9 mouse cellular contexts compared by ENCODE assay signal in the genomic region with DNA sequence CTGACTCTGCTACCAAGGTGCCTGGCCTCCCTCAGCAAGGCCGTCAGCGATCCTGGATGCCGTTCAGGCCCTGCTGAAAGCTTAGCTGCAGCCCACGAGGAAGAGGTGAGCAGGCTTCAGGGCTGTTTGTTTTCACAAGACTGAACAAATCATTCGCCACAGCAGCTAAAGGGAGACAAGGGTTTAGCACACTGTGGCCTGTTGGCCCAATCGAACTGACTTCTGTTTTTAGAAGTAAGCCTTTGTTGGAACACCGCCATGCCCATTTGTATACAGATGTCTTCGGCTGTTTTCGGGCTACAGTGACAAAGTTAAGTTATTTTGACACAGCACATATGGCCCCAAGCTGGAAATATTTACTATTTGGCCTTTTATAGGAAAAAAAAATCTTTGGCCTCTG.
DNase-seq lines count a peak whose midpoint lies in the region; ATAC-seq lines count a peak whose summit lies in the region.
"Had no signal": no experiment of that assay in that cellular context is flagged by ENCODE, and none has a peak within 500 bp of the region (broad histone marks: within the 10 kb centered on the region; RNA-seq: fewer than 3 reads in every experiment).

No protein-coding gene starts in this region.

- H3K9ac ChIP-seq in kidney, embryonic 16.5 days (replicated peaks; ENCODE audit: low read length) = no peak overlapping the region
- H3K9ac ChIP-seq in liver, embryonic 16.5 days (ENCODE audit: low read depth, low read length) = no peak overlapping the region

- H3K9me3 ChIP-seq in kidney, embryonic 16.5 days (ENCODE audit: low read length) = no peaks in the 10 kb centered on the region
- H3K9me3 ChIP-seq in liver, embryonic 16.5 days (replicated peaks; ENCODE audit: control insufficient read depth, low read length) = no peaks in the 10 kb centered on the region

- H3K4me1 ChIP-seq in kidney, embryonic 16.5 days (ENCODE audit: insufficient read depth, low read length) = no peaks in the 10 kb centered on the region
- H3K4me1 ChIP-seq in liver, embryonic 16.5 days (ENCODE audit: control insufficient read depth, low read depth, low read length) = no peaks in the 10 kb centered on the region

- WGBS in kidney, embryonic 16.5 days = 38% methylated on average over 9 of the region's 9 CpGs
- WGBS in liver, embryonic 16.5 days (ENCODE audit: insufficient replicate concordance) = 60% methylated on average over 9 of the region's 9 CpGs

- ATAC-seq in kidney, embryonic 16.5 days (ENCODE audit: low FRiP score, low TSS enrichment) = peak; percentile 23; the same call in 1 of the 2 replicates
- ATAC-seq in liver, embryonic 16.5 days (ENCODE audit: low read depth) = peak; percentile 63
- no peak for ATAC-seq in megakaryocyte progenitor cell, adult 5-6 weeks (replicated peaks; ENCODE audit: poor library complexity)

- no peak for DNase-seq in kidney, adult 8-10 months
- DNase-seq in adrenal gland, adult 8-10 months = peak; percentile 9
- peak; percentile 41 for DNase-seq in cerebellum, adult 9-10 months
- no peak for DNase-seq in layer of hippocampus, adult 8-10 months (ENCODE audit: low spot score in 2 of 2)
- no peak for DNase-seq in B cell, adult 2 months

- H3K4me3 ChIP-seq in kidney, embryonic 16.5 days (ENCODE audit: low read length) = no peak overlapping the region
- H3K4me3 ChIP-seq in liver, embryonic 16.5 days (ENCODE audit: low read depth, low read length) = no peak overlapping the region

- no peak overlapping the region for H3K27ac ChIP-seq in kidney, embryonic 16.5 days (ENCODE audit: low read length)
- no peak overlapping the region for H3K27ac ChIP-seq in liver, embryonic 16.5 days (ENCODE audit: low read length)

- H3K4me2 ChIP-seq in kidney, embryonic 16.5 days (replicated peaks; ENCODE audit: low read depth, low read length) = no peak overlapping the region
- peak overlapping the region; percentile 30 for H3K4me2 ChIP-seq in liver, embryonic 16.5 days (ENCODE audit: low read depth, low read length)

- H3K36me3 ChIP-seq in kidney, embryonic 16.5 days (ENCODE audit: insufficient read depth, low read length) = no peaks in the 10 kb centered on the region
- H3K36me3 ChIP-seq in liver, embryonic 16.5 days (ENCODE audit: control insufficient read depth, insufficient read depth) = no peaks in the 10 kb centered on the region
- H3K36me3 ChIP-seq: G1E had no signal

- H3K27me3 ChIP-seq in kidney, embryonic 16.5 days (ENCODE audit: insufficient read depth, low read length) = no peaks in the 10 kb centered on the region
- H3K27me3 ChIP-seq in liver, embryonic 16.5 days (ENCODE audit: control insufficient read depth, insufficient read depth, low read depth, low read length) = no peaks in the 10 kb centered on the region

Comparison
In these comparisons a context has a peak if more than half of its experiments do, and no peak if none do; other contexts are left out.
1. DNase-seq: peak in adrenal gland, adult 8-10 months (single experiment) and cerebellum, adult 9-10 months (single experiment); none in kidney, adult 8-10 months (0 of 2), layer of hippocampus, adult 8-10 months (0 of 2) and B cell, adult 2 months (0 of 2).